Mouse (Mus musculus): Measurements from ENCODE around the gene Btbd16.

Gene Btbd16

GRCm38 (mm10) chr7:130768151-130768550, 5.7 kb upstream of the Btbd16 start:
- DNase-seq (ENCODE audit: low spot score in 2 of 2): no peak

GRCm38 (mm10) chr7:130770707-130771106, 3.2 kb upstream of the Btbd16 start:
- peak; percentile 75 to 80 for DNase-seq (ENCODE audit: low spot score in 2 of 2)

DNA sequence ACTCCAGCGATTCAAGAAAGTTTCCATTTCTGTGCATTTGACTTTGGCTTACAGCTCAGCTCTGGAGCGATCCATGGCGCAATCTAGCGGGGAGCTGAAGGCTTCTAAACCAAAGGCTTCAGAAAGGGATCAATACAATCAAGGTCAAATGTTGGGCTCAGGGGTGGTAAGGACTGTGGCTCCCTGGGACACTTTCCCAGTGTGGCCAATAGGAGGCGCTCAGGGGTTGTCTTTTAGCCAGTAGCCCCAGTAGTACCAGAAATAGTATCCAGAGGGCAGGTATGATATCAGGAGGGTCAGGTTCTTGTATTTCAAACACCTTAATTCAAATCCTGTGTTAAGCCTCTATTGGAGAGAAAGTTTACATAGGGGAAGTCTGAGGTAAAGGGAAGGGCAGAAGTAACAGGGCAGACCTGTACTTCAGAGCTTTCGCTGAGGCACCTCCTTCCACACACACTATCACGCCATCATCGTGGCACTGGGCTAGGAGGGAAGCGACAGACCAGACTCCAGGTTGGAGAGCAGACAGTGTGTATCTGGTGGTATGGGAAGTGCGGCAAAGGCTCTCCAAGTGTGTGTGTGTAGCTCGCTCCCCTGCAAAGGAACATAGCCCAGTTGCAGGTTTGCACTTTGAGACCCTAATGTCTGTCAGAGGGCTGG, 568 bp upstream of the Btbd16 start:
- DNase-seq (ENCODE audit: low spot score in 2 of 2): peak in 1 of 2 experiments; percentile 25

DNA sequence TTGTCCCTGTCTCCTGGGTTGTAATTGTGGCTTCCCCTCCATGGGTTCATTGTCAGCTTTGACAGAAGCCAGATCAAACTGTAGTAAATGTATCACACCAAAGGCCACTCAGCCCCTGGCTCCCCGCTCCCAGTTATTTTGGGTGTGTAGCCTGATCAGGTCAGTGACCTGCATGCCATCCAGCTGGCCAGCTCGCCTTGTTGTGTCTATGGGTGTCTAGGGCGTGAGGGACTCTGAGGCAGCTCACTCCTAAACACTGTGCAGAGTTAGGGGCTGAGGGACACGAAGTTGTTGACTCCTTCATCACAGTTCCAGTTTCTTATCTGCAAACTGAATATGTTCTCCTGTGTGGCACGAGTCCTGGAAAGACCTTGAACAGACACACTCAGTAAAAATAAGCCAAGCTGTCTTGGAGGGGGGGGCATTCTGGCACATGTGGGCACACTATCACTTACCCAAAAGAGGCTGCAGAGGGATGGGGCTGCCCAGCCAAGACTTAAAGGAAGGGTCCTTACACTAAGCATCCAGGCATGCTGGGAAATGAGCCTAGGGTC, 7.1 kb downstream of the Btbd16 start:
- DNase-seq (ENCODE audit: low spot score in 2 of 2): no peak

- no peak for DNase-seq (ENCODE audit: low spot score in 2 of 2)
Observed at GRCm38 (mm10) chr7:130782501-130783050, 8.7 kb downstream of the Btbd16 start.

DNA sequence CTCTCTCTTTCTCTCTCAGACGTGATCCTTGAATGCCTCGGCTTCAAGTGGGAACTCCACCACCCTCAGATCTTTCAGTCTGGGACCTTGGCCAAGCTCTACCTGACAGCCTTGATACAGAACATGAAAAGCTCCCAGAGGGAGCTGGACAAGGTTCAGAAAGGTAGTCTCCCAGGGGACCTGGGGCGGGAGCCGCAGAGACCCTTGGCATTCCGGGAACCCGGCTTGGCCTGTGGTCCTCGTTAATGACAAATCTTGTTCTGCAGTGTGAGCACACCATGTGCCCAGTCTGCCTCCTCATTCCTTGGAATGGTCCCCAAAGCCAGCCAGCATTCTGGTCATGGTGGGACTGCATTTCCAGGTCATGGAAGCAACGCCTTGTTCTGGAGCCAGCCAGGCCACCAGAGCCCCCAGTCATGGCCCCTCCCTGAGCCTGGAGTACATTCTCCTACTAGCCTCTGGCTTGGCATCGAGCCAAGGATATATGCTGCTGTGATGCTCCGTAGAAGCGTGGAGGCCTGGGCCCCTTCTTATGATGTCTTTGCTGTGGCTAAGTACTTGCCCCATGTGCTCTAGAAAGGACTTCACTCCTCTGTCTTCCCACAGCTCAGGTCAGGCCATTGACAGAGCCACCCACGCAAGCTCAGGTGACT, 12.2 kb downstream of the Btbd16 start:
- no peak for DNase-seq (ENCODE audit: low spot score in 2 of 2)

GRCm38 (mm10) chr7:130786708-130787107, 12.8 kb downstream of the Btbd16 start:
- DNase-seq (ENCODE audit: low spot score in 2 of 2): no peak

DNA sequence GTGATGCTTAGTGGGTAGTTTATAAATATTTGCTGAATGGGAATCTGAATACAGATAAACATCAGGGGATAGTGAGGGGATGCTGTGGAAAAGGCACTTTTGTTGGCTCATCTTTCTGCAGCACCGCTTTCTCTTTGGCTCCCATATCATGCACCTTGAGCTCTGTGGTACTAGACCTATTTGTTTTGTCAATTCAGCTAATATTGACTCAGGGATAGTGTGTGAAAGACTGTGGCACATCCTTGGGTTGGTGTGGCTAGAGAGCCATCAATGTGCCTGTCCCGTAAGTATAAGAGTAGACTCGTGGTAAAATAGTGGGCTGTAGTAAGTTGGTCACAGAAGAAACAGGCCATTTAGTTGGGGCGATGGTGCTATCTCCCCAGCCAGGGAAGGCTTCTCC, 13.7 kb downstream of the Btbd16 start:
- no peak for DNase-seq (ENCODE audit: low spot score in 2 of 2)

- DNase-seq (ENCODE audit: low spot score in 2 of 2): no peak
Observed at GRCm38 (mm10) chr7:130788950-130789349, 15.1 kb downstream of the Btbd16 start.

GRCm38 (mm10) chr7:130789456-130789855, 15.6 kb downstream of the Btbd16 start:
- no peak for DNase-seq (ENCODE audit: low spot score in 2 of 2)

- no peak for DNase-seq (ENCODE audit: low spot score in 2 of 2)
Observed at GRCm38 (mm10) chr7:130793671-130794070, 19.8 kb downstream of the Btbd16 start.

GRCm38 (mm10) chr7:130796786-130797185, 22.9 kb downstream of the Btbd16 start:
- no peak for DNase-seq (ENCODE audit: low spot score in 2 of 2)

DNA sequence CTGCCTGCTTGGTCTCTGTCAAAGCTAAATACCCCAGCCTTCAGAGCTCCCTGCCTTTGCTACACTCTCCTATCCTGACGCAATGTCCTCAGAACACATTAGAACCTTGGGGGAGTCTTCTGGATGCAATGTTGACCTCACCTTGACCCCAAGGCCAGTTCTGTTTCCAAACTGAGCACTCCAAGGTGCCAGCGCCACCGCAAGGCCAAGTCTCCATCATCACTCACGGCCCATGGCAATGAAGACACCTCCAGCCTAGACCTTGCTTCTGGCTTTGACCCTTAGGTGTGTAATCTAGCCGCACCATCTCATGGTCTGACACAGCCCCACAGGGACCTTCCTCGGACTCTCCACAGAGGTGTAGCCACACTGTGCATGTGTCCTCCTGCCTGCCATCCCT, 23.7 kb downstream of the Btbd16 start:
- DNase-seq (ENCODE audit: low spot score in 2 of 2): no peak

GRCm38 (mm10) chr7:130799418-130799817, 25.5 kb downstream of the Btbd16 start:
- no peak for DNase-seq (ENCODE audit: low spot score in 2 of 2)

DNA sequence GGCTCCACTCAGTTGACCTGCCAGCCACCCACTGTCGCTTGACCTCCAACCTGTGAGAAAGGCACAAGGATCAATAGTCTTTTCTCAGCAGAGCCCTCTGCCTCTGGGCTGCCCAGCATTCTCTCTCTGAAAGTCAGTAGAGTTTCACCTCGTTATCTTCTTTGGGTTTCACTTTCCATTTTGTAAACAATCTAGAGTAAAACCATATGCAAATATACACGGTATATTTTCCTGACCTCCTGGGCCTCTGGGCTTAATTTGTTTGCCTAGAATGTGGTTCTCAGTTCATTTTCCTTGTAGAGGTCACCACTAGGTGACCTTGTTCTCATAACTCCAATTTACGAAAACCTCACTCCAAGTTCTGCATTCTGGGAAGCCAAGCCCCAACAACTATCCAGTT, 26.8 kb downstream of the Btbd16 start:
- DNase-seq (ENCODE audit: low spot score in 2 of 2): no peak

GRCm38 (mm10) chr7:130801811-130802210, 27.9 kb downstream of the Btbd16 start:
- DNase-seq (ENCODE audit: low spot score in 2 of 2): no peak

DNA sequence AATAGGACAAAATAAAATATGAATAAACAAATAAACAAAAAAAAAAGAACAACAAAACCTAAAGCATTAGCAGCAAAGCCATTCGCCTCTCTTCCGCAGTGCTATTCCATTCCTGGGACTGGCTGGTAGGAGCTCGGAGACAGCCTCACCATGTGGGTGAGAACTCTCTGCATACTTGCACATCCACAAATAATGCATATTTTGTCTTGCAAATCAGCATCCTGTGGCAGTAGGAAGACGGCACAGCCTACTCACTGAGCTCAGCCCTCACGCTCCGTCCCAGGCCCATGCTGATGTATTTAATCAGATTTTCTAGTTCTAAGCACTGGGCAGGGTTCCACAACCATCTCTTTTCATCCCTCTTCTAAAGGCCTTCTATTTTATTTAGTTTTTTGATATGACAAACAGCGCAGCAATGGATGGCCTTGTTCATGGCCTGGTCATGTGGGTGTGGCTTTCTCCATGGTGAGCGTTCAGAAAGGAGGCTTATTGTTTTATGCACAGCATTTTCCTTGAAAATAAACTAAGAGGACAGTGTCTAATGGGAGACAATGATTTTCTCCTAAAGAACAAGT, 29.5 kb downstream of the Btbd16 start:
- no peak for DNase-seq (ENCODE audit: low spot score in 2 of 2)

DNA sequence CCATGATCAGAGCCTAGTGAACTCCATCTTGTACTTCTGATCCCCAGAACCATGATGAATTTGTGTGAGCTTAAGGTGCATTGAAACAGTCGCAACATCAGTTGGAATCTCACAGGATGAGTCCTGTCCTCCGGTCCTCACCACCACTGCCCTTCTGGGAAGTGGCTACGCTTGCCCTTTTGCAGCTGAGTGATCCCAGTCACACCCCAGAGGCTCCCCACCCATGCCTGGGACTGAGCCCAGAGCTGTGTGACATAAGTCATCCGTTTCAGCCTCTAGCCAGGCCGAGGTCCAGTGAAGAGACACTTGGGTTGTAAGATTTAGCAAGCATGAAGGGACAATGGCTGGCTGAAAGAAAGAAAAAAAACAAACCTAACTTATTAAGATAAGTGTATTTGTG, 31.1 kb downstream of the Btbd16 start:
- DNase-seq (ENCODE audit: low spot score in 2 of 2): peak in 1 of 2 experiments; percentile 9

- DNase-seq (ENCODE audit: low spot score in 2 of 2): peak; percentile 43 to 68
Observed at GRCm38 (mm10) chr7:130807749-130808148, 33.9 kb downstream of the Btbd16 start.

DNA sequence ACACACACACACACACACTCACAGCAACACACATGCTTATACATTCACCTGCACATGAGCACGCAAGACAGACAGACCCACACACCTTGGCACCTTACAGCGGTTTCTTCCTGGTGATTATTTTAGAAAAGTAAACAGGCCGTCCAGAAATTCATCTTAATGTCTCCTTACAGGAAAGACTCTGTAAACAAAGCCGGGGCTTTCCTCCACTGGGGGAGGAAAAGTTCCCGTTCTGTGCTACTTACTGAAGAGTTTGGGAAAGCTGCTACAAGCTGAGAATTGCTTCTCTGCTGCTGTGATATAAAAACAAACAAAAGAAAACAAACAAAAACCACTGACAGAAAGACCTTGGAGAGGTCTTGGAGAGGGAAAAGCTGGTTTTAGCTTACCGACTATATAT, 34.8 kb downstream of the Btbd16 start:
- no peak for DNase-seq (ENCODE audit: low spot score in 2 of 2)

GRCm38 (mm10) chr7:130810238-130810637, 36.4 kb downstream of the Btbd16 start:
- DNase-seq (ENCODE audit: low spot score in 2 of 2): no peak

- DNase-seq (ENCODE audit: low spot score in 2 of 2): no peak
Observed at GRCm38 (mm10) chr7:130812407-130812806, 38.5 kb downstream of the Btbd16 start.

- DNase-seq (ENCODE audit: low spot score in 2 of 2): no peak
Observed at GRCm38 (mm10) chr7:130815601-130816000, 41.7 kb downstream of the Btbd16 start.
